Mouse (Mus musculus) urinary bladder, postnatal 4 days (tissue): Measurements from ENCODE around the gene Gm29049.
"Not testable (repeated sequence)": the region's sequence is repeated elsewhere in the genome, so short reads cannot be mapped to it uniquely, and the experiment has no call there.

ENCODE experiments used
- DNase-seq, 2 experiments: peaks; one replicate each; pipeline ENCODE4 v3.0.0; 2021 to 2022; ENCODE audit warnings: low spot score in 2 of 2

Gm29049 gene

DNA sequence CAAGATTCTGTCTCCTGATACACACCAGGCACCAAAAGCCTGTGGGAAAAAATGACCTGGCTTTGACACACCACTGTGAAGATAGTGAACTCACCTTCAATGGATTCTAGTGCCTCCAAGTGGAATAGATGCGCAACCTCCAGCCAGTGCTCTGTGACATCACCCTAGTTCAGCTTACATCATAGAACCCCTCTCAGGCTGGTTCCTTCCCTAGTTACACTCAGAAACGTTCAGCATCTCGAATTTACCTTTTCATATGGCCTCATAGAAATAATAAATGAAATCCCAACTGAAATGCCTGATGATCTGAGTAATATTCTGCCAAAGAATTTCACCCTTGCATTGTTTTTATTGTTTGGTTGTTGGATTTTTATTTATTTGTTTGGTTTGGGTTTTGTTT is at the start of gene Gm29049:
Gene Gm29049 (minus strand): TSS at position 101 of the 400 bp plus-strand sequence.
- DNase-seq = not testable (repeated sequence)
